Mouse (Mus musculus) liver, adult 2 months (tissue): ENCODE measurements at regions not wholly inside any gene's neighbourhood (a gene's known extent, or its start where the extent isn't known, plus 50 kb on each side); places are given as distances from the start of the nearest gene placed in this dataset.

Experiments
- CTCF ChIP-seq: fragments of 200-500 bp; IDR thresholded peaks from 2 replicates; pipeline ENCODE4 v1.5.1; 2011; ENCODE audit warnings: low read depth, low read length, control low read depth
- POLR2A ChIP-seq: fragments of 200-500 bp; IDR thresholded peaks from 2 replicates; pipeline ENCODE4 v1.6.1; 2011; ENCODE audit warnings: low read length, control low read depth; ENCODE audit not compliant: insufficient read depth; ENCODE audit errors: extremely low read depth

- TF ChIP-seq POLR2A, result no peak
- no peak for TF ChIP-seq CTCF
Observed at GRCm38 (mm10) chr4:114336747-114337090, 69.8 kb upstream of the Trabd2b start.
